Mouse (Mus musculus) olfactory bulb, adult 2 months (tissue): ENCODE measurements around the gene Chchd6.

Experiments used
- CTCF ChIP-seq: fragments of 200-500 bp; IDR thresholded peaks from 2 replicates; pipeline ENCODE4 v1.5.1; 2012; ENCODE audit warnings: low read depth, mild to moderate bottlenecking, low read length, moderate library complexity; ENCODE audit not compliant: insufficient read depth
- POLR2A ChIP-seq: fragments of 200-500 bp; IDR thresholded peaks from 2 replicates; pipeline ENCODE4 v1.6.1; 2012; ENCODE audit warnings: mild to moderate bottlenecking, low read depth, low read length, moderate library complexity; ENCODE audit not compliant: insufficient read depth

DNA sequence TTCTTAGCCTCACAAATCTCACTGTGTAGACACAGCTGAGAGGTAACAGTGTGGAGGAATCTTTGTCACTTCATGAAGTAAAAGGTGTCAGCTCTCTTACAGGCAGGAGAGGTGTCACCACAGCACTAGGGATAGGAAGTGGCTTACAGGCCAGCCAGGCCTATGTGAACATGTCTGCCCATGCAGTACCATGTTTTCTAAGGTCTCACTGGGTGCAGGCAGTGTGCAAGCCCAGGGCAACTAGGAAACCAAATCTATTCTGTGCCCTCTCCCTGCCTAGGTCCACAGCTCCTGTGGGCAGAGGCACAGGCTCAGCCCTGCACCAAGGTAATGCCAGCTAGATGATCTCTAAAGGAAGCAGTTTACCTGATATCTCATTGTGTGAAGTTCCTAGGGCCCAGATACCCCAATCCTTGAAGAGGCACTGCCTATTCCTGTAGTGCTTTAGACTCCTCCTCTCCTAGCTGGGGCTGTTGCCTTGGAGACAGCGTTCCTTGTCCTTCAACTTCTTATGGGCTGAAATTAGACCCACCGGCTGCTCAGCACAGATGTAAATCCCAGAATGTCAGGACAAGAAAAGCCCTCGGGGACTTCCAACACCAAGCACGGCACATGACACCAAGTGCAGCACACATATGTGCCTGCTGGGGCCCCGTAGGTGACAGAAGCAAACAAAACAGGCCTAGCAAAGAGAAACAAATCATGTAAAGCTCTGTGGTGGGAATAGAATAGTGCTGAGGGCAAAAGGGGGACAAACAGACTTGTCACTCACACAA is 10.6 kb downstream of the Chchd6 start:
- TF ChIP-seq CTCF (no peak), POLR2A (no peak)
